21 mouse cellular contexts compared by ENCODE assay signal in genomic region chr12:75091921-75092320, GRCm38 (mm10).
DNase-seq lines count a peak whose midpoint lies in the region; ATAC-seq and TF ChIP-seq lines count a peak whose summit lies in the region.
"Had no signal": no experiment of that assay in that cellular context is flagged by ENCODE, and none has a peak within 500 bp of the region (broad histone marks: within the 10 kb centered on the region; RNA-seq: fewer than 3 reads in every experiment).

No protein-coding gene starts in this region.

- H3K9me3 ChIP-seq in hindbrain, postnatal 0 days (ENCODE audit: low read length), result no peaks in the 10 kb centered on the region
- H3K9me3 ChIP-seq in hindbrain, embryonic 10.5 days, result no peaks in the 10 kb centered on the region
- H3K9me3 ChIP-seq in midbrain, embryonic 14.5 days (ENCODE audit: control insufficient read depth, low read length), result no peaks in the 10 kb centered on the region
- H3K9me3 ChIP-seq in midbrain, embryonic 11.5 days (ENCODE audit: control insufficient read depth, low read length), result no peaks in the 10 kb centered on the region
- H3K9me3 ChIP-seq: embryonic facial prominence, embryonic 13.5 days; embryonic facial prominence, embryonic 15.5 days; forebrain, embryonic 10.5 days; forebrain, embryonic 12.5 days had no signal

- no peak for TF ChIP-seq CTCF in hindbrain, postnatal 0 days (IDR thresholded peaks at IDR 0.05; ENCODE audit: low read depth)

- no peaks in the 10 kb centered on the region for H3K4me1 ChIP-seq in hindbrain, postnatal 0 days (ENCODE audit: insufficient read depth, low read length)
- no peaks in the 10 kb centered on the region for H3K4me1 ChIP-seq in hindbrain, embryonic 10.5 days (replicated peaks)
- H3K4me1 ChIP-seq in midbrain, embryonic 14.5 days (ENCODE audit: control insufficient read depth, insufficient read depth, low read length), result no peaks in the 10 kb centered on the region
- H3K4me1 ChIP-seq in midbrain, embryonic 11.5 days (ENCODE audit: control insufficient read depth, insufficient read depth, low read length), result no peaks in the 10 kb centered on the region
- H3K4me1 ChIP-seq: embryonic facial prominence, embryonic 13.5 days; embryonic facial prominence, embryonic 15.5 days; forebrain, embryonic 12.5 days had no signal

- no peak overlapping the region for H3K27ac ChIP-seq in hindbrain, postnatal 0 days
- H3K27ac ChIP-seq in hindbrain, embryonic 10.5 days, result no peak overlapping the region
- no peak overlapping the region for H3K27ac ChIP-seq in midbrain, embryonic 14.5 days (replicated peaks; ENCODE audit: low read depth, low read length)
- H3K27ac ChIP-seq in midbrain, embryonic 11.5 days (ENCODE audit: low read depth, low read length), result no peak overlapping the region
- H3K27ac ChIP-seq: embryonic facial prominence, embryonic 13.5 days; embryonic facial prominence, embryonic 15.5 days; forebrain, embryonic 10.5 days; forebrain, embryonic 12.5 days had no signal

- DNase-seq in cerebellum, postnatal 14 days, result peak; percentile 16 to 42
- no peak for DNase-seq in cerebellum, adult 11 months
- DNase-seq in hindbrain, postnatal 0 days (ENCODE audit: low spot score), result peak; percentile 36
- no peak for DNase-seq in hindbrain, embryonic 10.5 days (ENCODE audit: low spot score)
- DNase-seq in midbrain, embryonic 14.5 days, result peak; percentile 3
- no peak for DNase-seq in midbrain, embryonic 11.5 days (ENCODE audit: low spot score, missing footprints)
- DNase-seq: adrenal gland, adult 2 months; adrenal gland, postnatal 10 days; adrenal gland, postnatal 25 days; cerebellum, adult 11-12 months; cerebellum, adult 8-10 months; cerebellum, adult 9-11 months; cerebellum, postnatal 36 days; embryo, embryonic 11 days had no signal

- H3K36me3 ChIP-seq in hindbrain, postnatal 0 days (ENCODE audit: insufficient read depth, low read length), result no peaks in the 10 kb centered on the region
- no peaks in the 10 kb centered on the region for H3K36me3 ChIP-seq in hindbrain, embryonic 10.5 days
- no peaks in the 10 kb centered on the region for H3K36me3 ChIP-seq in midbrain, embryonic 14.5 days (ENCODE audit: control insufficient read depth, insufficient read depth, low read length)
- no peaks in the 10 kb centered on the region for H3K36me3 ChIP-seq in midbrain, embryonic 11.5 days (ENCODE audit: control insufficient read depth, insufficient read depth, low read length)
- H3K36me3 ChIP-seq: embryonic facial prominence, embryonic 13.5 days; embryonic facial prominence, embryonic 15.5 days; forebrain, embryonic 10.5 days; forebrain, embryonic 12.5 days had no signal

- no peak overlapping the region for H3K9ac ChIP-seq in hindbrain, postnatal 0 days (replicated peaks; ENCODE audit: low read length)
- no peak overlapping the region for H3K9ac ChIP-seq in midbrain, embryonic 14.5 days (replicated peaks; ENCODE audit: low read length)
- H3K9ac ChIP-seq in midbrain, embryonic 11.5 days (ENCODE audit: low read length), result no peak overlapping the region
- H3K9ac ChIP-seq: embryonic facial prominence, embryonic 13.5 days; embryonic facial prominence, embryonic 15.5 days; forebrain, embryonic 12.5 days had no signal

- ATAC-seq in hindbrain, postnatal 0 days, result no peak
- no peak for ATAC-seq in midbrain, embryonic 14.5 days (ENCODE audit: low FRiP score, low TSS enrichment)
- no peak for ATAC-seq in midbrain, embryonic 11.5 days (ENCODE audit: low FRiP score)
- ATAC-seq: forebrain, embryonic 14.5 days; forebrain, embryonic 16.5 days had no signal

- no peak overlapping the region for H3K4me2 ChIP-seq in hindbrain, postnatal 0 days (ENCODE audit: low read depth, low read length)
- no peak overlapping the region for H3K4me2 ChIP-seq in midbrain, embryonic 14.5 days (ENCODE audit: low read length)
- H3K4me2 ChIP-seq in midbrain, embryonic 11.5 days, result no peak overlapping the region
- H3K4me2 ChIP-seq: embryonic facial prominence, embryonic 13.5 days; embryonic facial prominence, embryonic 15.5 days; forebrain, embryonic 12.5 days had no signal

- 61% methylated on average over 5 of the region's 5 CpGs for WGBS in hindbrain, postnatal 0 days
- WGBS in hindbrain, embryonic 10.5 days, result 75% methylated on average over 5 of the region's 5 CpGs
- 70% methylated on average over 5 of the region's 5 CpGs for WGBS in midbrain, embryonic 14.5 days
- 77% methylated on average over 5 of the region's 5 CpGs for WGBS in midbrain, embryonic 11.5 days

- H3K4me3 ChIP-seq in hindbrain, postnatal 0 days (ENCODE audit: low read length), result no peak overlapping the region
- no peak overlapping the region for H3K4me3 ChIP-seq in hindbrain, embryonic 10.5 days
- no peak overlapping the region for H3K4me3 ChIP-seq in midbrain, embryonic 14.5 days (replicated peaks; ENCODE audit: low read depth, low read length)
- no peak overlapping the region for H3K4me3 ChIP-seq in midbrain, embryonic 11.5 days (ENCODE audit: low read depth, low read length)
- H3K4me3 ChIP-seq: embryonic facial prominence, embryonic 13.5 days; embryonic facial prominence, embryonic 15.5 days; erythroblast, embryonic 14.5 days; forebrain, embryonic 10.5 days; forebrain, embryonic 12.5 days had no signal

- H3K27me3 ChIP-seq in hindbrain, postnatal 0 days (ENCODE audit: insufficient read depth, low read length), result no peaks in the 10 kb centered on the region
- no peaks in the 10 kb centered on the region for H3K27me3 ChIP-seq in hindbrain, embryonic 10.5 days (ENCODE audit: insufficient read depth, poor library complexity, severe bottlenecking)
- H3K27me3 ChIP-seq in midbrain, embryonic 14.5 days (ENCODE audit: control insufficient read depth, insufficient read depth, low read length), result no peaks in the 10 kb centered on the region
- H3K27me3 ChIP-seq in midbrain, embryonic 11.5 days (ENCODE audit: control insufficient read depth, insufficient read depth, low read length), result no peaks in the 10 kb centered on the region
- H3K27me3 ChIP-seq: embryonic facial prominence, embryonic 13.5 days; embryonic facial prominence, embryonic 15.5 days; forebrain, embryonic 12.5 days had no signal

Comparison
In these comparisons a context has a peak if more than half of its experiments do, and no peak if none do; other contexts are left out.
1. DNase-seq: peak in cerebellum, postnatal 14 days (2 of 2), hindbrain, postnatal 0 days (single experiment) and midbrain, embryonic 14.5 days (single experiment); none in cerebellum, adult 11 months (single experiment), hindbrain, embryonic 10.5 days (single experiment) and midbrain, embryonic 11.5 days (single experiment).